Mouse (Mus musculus): ENCODE measurements around the gene Cacna1h. TPM values are rescaled to one million over a fixed set of nuclear protein-coding genes. Genes with fewer than 3 reads are reported as not detected.

Cacna1h gene
- not detected for polyA plus RNA-seq (2017; shearing (Covaris generic))

DNA sequence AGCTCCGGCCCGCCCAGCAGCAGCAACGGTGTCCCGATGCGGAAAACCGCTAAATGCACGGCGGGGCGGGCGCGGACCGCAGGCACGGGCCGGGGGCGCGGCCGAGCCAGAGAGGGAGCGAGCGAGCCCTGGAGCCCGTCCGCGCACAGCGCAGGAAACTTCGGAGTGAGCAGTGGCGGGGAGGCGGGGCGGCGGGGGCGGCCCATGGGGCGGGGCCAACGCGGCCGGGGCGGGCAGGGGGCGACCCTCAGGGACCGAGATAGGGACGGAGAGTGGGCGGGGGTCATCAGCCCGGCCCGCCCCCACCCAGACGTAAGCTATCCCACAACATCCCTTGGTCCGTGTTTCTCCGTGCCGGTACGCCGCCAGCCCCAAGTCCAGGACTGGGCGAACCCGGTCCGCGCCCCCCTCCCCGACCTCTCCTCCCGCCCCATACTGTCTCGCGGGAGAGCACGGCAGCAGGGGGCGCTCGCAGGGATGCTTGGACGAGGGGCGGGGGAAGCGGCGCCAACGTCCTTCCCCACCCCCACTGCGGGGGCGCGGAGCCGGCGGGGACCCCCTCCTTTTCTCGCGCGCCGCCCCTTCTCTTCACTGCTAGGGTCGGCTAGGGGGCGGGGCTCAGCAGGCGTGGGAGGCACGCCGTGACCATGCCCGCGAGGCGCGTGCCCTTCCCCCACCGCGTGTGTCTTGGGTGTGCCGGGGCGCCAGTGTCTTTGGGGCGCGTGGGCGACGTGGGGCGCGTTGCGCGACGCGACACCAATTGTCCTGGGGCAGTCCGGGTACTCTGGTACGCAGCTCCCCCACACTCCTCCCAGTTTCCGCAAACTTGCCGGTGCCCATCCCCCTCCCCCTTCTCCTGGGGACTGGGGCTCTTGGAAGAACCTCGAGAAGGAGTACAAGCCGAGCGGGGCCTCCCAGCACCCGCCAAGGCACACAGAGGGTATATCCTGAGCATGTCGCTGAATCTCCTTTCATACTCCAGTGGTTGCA, at the start of gene Cacna1h:
Cacna1h (minus strand) TSS at position 167 of the 990 bp plus-strand sequence.

GRCm38 (mm10) chr17:25454272-25454671, 20.7 kb upstream of the Cacna1h start, which contains the start of gene Tekt4:
Gene Tekt4 (plus strand): TSS chr17:25454615.

GRCm38 (mm10) chr17:25368973-25369372, 64.6 kb downstream of the Cacna1h start, which contains the start of gene Tpsg1:
Gene Tpsg1 (plus strand): TSS chr17:25369273.

GRCm38 (mm10) chr17:25366005-25366404, 67.6 kb downstream of the Cacna1h start, which contains the start of gene Tpsb2:
Gene Tpsb2 (plus strand): TSS chr17:25366305.

DNA sequence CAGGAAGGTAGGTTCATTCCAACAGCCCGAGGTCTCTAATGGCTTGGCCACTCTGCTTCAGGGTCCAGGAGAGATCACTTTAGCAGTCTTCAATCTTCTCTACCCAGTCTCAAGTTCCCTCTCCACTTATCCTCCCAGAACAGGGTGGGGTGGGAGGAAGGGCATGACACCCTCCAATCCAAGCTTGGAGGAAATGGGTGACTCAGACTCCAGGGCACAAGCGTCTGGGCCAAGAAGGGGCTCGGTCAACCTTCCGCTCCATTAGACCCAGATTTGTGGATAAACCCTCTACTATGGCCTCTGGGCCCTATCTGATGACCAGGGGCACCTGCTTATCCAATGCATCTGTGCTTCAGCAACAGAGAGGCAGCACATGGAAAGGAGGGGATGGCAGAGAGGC, 88.1 kb downstream of the Cacna1h start, which contains the start of gene Tpsab1:
Tpsab1 (minus strand) TSS at position 101 of the 400 bp plus-strand sequence.

Other genes with a start within 250 kb of the Cacna1h start
- 26.0 TPM for gene BC003965, start 249.2 kb downstream of the Cacna1h start, polyA plus RNA-seq (2017; shearing (Covaris generic))
- 46.6 TPM for gene Unkl, start 245.4 kb downstream of the Cacna1h start, polyA plus RNA-seq (2017; shearing (Covaris generic))
- 89.9 TPM for gene Gnptg, start 193.7 kb downstream of the Cacna1h start, polyA plus RNA-seq (2017; shearing (Covaris generic))
- gene Tsr3, start 193.6 kb downstream of the Cacna1h start, polyA plus RNA-seq (2017; shearing (Covaris generic)): 45.3 TPM
- gene Baiap3, start 177.4 kb downstream of the Cacna1h start, polyA plus RNA-seq (2017; shearing (Covaris generic)): 42.3 TPM
- gene Ube2i, start 159.2 kb downstream of the Cacna1h start, polyA plus RNA-seq (2017; shearing (Covaris generic)): 525 TPM
- gene Prss34, start 135.4 kb downstream of the Cacna1h start, polyA plus RNA-seq (2017; shearing (Covaris generic)): not detected
- not detected for gene Prss28, start 125.1 kb downstream of the Cacna1h start, polyA plus RNA-seq (2017; shearing (Covaris generic))
- gene Prss29, start 115.1 kb downstream of the Cacna1h start, polyA plus RNA-seq (2017; shearing (Covaris generic)): not detected
- not detected for gene Tpsab1, start 88.2 kb downstream of the Cacna1h start, polyA plus RNA-seq (2017; shearing (Covaris generic))
- gene Tpsb2, start 67.5 kb downstream of the Cacna1h start, polyA plus RNA-seq (2017; shearing (Covaris generic)): not detected
- gene Tpsg1, start 64.5 kb downstream of the Cacna1h start, polyA plus RNA-seq (2017; shearing (Covaris generic)): not detected
- not detected for gene Tekt4, start 20.8 kb upstream of the Cacna1h start, polyA plus RNA-seq (2017; shearing (Covaris generic))
- not detected for gene Sstr5, start 63.5 kb upstream of the Cacna1h start, polyA plus RNA-seq (2017; shearing (Covaris generic))
- not detected for gene Sox8, start 136.9 kb upstream of the Cacna1h start, polyA plus RNA-seq (2017; shearing (Covaris generic))
- gene Lmf1, start 145.3 kb upstream of the Cacna1h start, polyA plus RNA-seq (2017; shearing (Covaris generic)): 25.6 TPM

All from activated CD4-positive, CD25-positive, alpha-beta regulatory T cell, adult 9 weeks (primary cell).